Mouse (Mus musculus) kidney, embryonic 15.5 days (tissue): ENCODE results near the gene Ank. TPM values are rescaled to one million over a fixed set of nuclear protein-coding genes. Genes with fewer than 3 reads are reported as not detected.
"Not testable (repeated sequence)": the region's sequence is repeated elsewhere in the genome, so short reads cannot be mapped to it uniquely, and the experiment has no call there.

Experiments used
- ATAC-seq: fragments of 200-750 bp; cut with Nextera tagmentation; replicated peaks from 2 replicates; pipeline ENCODE4 v1.8.0; 2017; ENCODE audit warnings: moderate TSS enrichment; ENCODE audit not compliant: low FRiP score
- H3K27ac ChIP-seq: fragments of 300-500 bp; sonication (generic); 2 replicates; pipeline ENCODE4 v1.5.1; 2015; ENCODE audit warnings: mild to moderate bottlenecking, inconsistent platforms
- H3K27me3 ChIP-seq: fragments of 300-500 bp; sonication (generic); 2 replicates; pipeline ENCODE4 v1.6.1; 2015; ENCODE audit warnings: inconsistent platforms
- H3K36me3 ChIP-seq: fragments of 300-500 bp; sonication (generic); 2 replicates; pipeline ENCODE4 v1.6.1; 2015; ENCODE audit warnings: inconsistent platforms
- H3K4me1 ChIP-seq: fragments of 300-500 bp; sonication (generic); 2 replicates; pipeline ENCODE4 v1.6.1; 2015; ENCODE audit warnings: inconsistent platforms
- H3K4me2 ChIP-seq: fragments of 300-500 bp; sonication (generic); 2 replicates; pipeline ENCODE4 v1.6.1; 2015; ENCODE audit warnings: moderate library complexity, mild to moderate bottlenecking, inconsistent platforms
- H3K4me3 ChIP-seq: fragments of 300-500 bp; sonication (generic); replicated peaks from 2 replicates; pipeline ENCODE4 v1.5.1; 2015; ENCODE audit warnings: mild to moderate bottlenecking, inconsistent platforms
- H3K9ac ChIP-seq: fragments of 300-500 bp; sonication (generic); 2 replicates; pipeline ENCODE4 v1.6.1; 2015; ENCODE audit warnings: mild to moderate bottlenecking, inconsistent platforms
- H3K9me3 ChIP-seq: fragments of 300-500 bp; sonication (generic); replicated peaks from 2 replicates; pipeline ENCODE4 v1.6.1; 2016; ENCODE audit warnings: inconsistent platforms
- WGBS: fragments of 180-500 bp; shearing (Covaris S2); methylation state at CpG from one replicate; pipeline ENCODE4 v1.1.7; 2015; ENCODE audit warnings: mixed read lengths; 5-methylcytosine and 5-hydroxymethylcytosine counted together
- polyA plus RNA-seq: library from polyadenylated mRNA; unstranded; fragments of >200 nt; fragmentation: Nextera tagmentation; extraction: Ambion mirVana; gene quantifications from 2 replicates; pipeline ENCODE4 v1.2.1, GENCODE M21; 2015

Gene Ank
- polyA plus RNA-seq, 1 experiment from 2014 or later, result 8.8 TPM

GRCm38 (mm10) chr15:27470346-27470745 is 3.9 kb downstream of the Ank start:
- not testable (repeated sequence) for ATAC-seq, H3K36me3 ChIP-seq
- 71% methylated on average over 3 of the region's 3 CpGs for WGBS

GRCm38 (mm10) chr15:27472315-27472714 is 5.8 kb downstream of the Ank start:
- no peak overlapping the region for H3K27ac ChIP-seq
- H3K9me3 ChIP-seq, result no peaks in the 10 kb centered on the region
- no peak overlapping the region for H3K4me3 ChIP-seq
- no peaks in the 10 kb centered on the region for H3K36me3 ChIP-seq
- peaks cover 9% of the 10 kb centered on the region for H3K4me1 ChIP-seq
- no peak overlapping the region for H3K9ac ChIP-seq
- no peak overlapping the region for H3K4me2 ChIP-seq
- ATAC-seq, result no peak
- H3K27me3 ChIP-seq, result peaks cover 5% of the 10 kb centered on the region; the same call in 1 of the 2 replicates
- WGBS, result 83% methylated on average over 9 of the region's 9 CpGs

More at GRCm38 (mm10) chr15:27470346-27470745, 3.9 kb downstream of the Ank start:
- H3K4me2 ChIP-seq, H3K4me3 ChIP-seq, H3K9ac ChIP-seq, H3K27me3 ChIP-seq, H3K27ac ChIP-seq, H3K9me3 ChIP-seq: not testable (repeated sequence)
- H3K4me1 ChIP-seq, result peaks cover 18% of the 10 kb centered on the region

GRCm38 (mm10) chr15:27475988-27476387 is 9.5 kb downstream of the Ank start:
- 77% methylated on average over 15 of the region's 15 CpGs for WGBS

GRCm38 (mm10) chr15:27476671-27477070 is 10.2 kb downstream of the Ank start:
- peaks cover 13% of the 10 kb centered on the region; the same call in 1 of the 2 replicates for H3K4me1 ChIP-seq
- H3K36me3 ChIP-seq, result no peaks in the 10 kb centered on the region
- H3K4me2 ChIP-seq, result no peak overlapping the region
- H3K9me3 ChIP-seq, result no peaks in the 10 kb centered on the region
- no peak overlapping the region for H3K4me3 ChIP-seq
- no peaks in the 10 kb centered on the region for H3K27me3 ChIP-seq
- ATAC-seq, result no peak
- 86% methylated on average over 12 of the region's 12 CpGs for WGBS
- no peak overlapping the region for H3K9ac ChIP-seq
- H3K27ac ChIP-seq, result no peak overlapping the region

More at GRCm38 (mm10) chr15:27475988-27476387, 9.5 kb downstream of the Ank start:
- Histone ChIP-seq H3K9ac (no peak overlapping the region), H3K4me2 (no peak overlapping the region), H3K27ac (no peak overlapping the region), H3K4me1 (peaks cover 13% of the 10 kb centered on the region; the same call in 1 of the 2 replicates), H3K36me3 (no peaks in the 10 kb centered on the region), H3K9me3 (no peaks in the 10 kb centered on the region), H3K27me3 (no peaks in the 10 kb centered on the region), H3K4me3 (no peak overlapping the region)
- no peak for ATAC-seq

GRCm38 (mm10) chr15:27477159-27477558 is 10.7 kb downstream of the Ank start:
- Histone ChIP-seq H3K9ac (no peak overlapping the region), H3K9me3 (no peaks in the 10 kb centered on the region), H3K4me3 (no peak overlapping the region), H3K27me3 (no peaks in the 10 kb centered on the region), H3K4me1 (peaks cover 13% of the 10 kb centered on the region; the same call in 1 of the 2 replicates), H3K4me2 (no peak overlapping the region), H3K27ac (no peak overlapping the region), H3K36me3 (no peaks in the 10 kb centered on the region)
- 89% methylated on average over 9 of the region's 9 CpGs for WGBS
- no peak for ATAC-seq

GRCm38 (mm10) chr15:27477630-27478029 is 11.2 kb downstream of the Ank start:
- Histone ChIP-seq H3K4me3 (no peak overlapping the region), H3K27ac (no peak overlapping the region), H3K4me2 (no peak overlapping the region), H3K4me1 (peaks cover 13% of the 10 kb centered on the region; the same call in 1 of the 2 replicates), H3K27me3 (no peaks in the 10 kb centered on the region), H3K9ac (no peak overlapping the region), H3K36me3 (no peaks in the 10 kb centered on the region), H3K9me3 (no peaks in the 10 kb centered on the region)
- 82% methylated on average over 7 of the region's 7 CpGs for WGBS
- ATAC-seq, result no peak

GRCm38 (mm10) chr15:27480333-27481015 is 14.0 kb downstream of the Ank start:
- WGBS, result 88% methylated on average over 4 of the region's 4 CpGs
- ATAC-seq, result no peak
- H3K4me2 ChIP-seq, result no peak overlapping the region
- H3K36me3 ChIP-seq, result no peaks in the 10 kb centered on the region
- no peak overlapping the region for H3K9ac ChIP-seq
- H3K9me3 ChIP-seq, result no peaks in the 10 kb centered on the region
- H3K4me1 ChIP-seq, result peaks cover 15% of the 10 kb centered on the region
- no peak overlapping the region for H3K4me3 ChIP-seq
- H3K27ac ChIP-seq, result no peak overlapping the region
- no peaks in the 10 kb centered on the region for H3K27me3 ChIP-seq

- WGBS, result 75% methylated on average over 4 of the region's 4 CpGs
Observed at GRCm38 (mm10) chr15:27481956-27482355, 15.5 kb downstream of the Ank start.

GRCm38 (mm10) chr15:27483183-27483582 is 16.7 kb downstream of the Ank start:
- H3K36me3 ChIP-seq, result no peaks in the 10 kb centered on the region
- no peaks in the 10 kb centered on the region for H3K9me3 ChIP-seq
- H3K4me2 ChIP-seq, result no peak overlapping the region
- no peak overlapping the region for H3K4me3 ChIP-seq
- WGBS, result 61% methylated on average over 3 of the region's 3 CpGs
- no peak for ATAC-seq
- no peaks in the 10 kb centered on the region for H3K27me3 ChIP-seq
- no peak overlapping the region for H3K27ac ChIP-seq
- no peak overlapping the region for H3K9ac ChIP-seq
- peaks cover 36% of the 10 kb centered on the region for H3K4me1 ChIP-seq

More at GRCm38 (mm10) chr15:27481956-27482355, 15.5 kb downstream of the Ank start:
- Histone ChIP-seq H3K4me3 (no peak overlapping the region), H3K27ac (no peak overlapping the region), H3K9me3 (no peaks in the 10 kb centered on the region), H3K9ac (no peak overlapping the region), H3K36me3 (no peaks in the 10 kb centered on the region), H3K27me3 (no peaks in the 10 kb centered on the region), H3K4me2 (no peak overlapping the region), H3K4me1 (peaks cover 30% of the 10 kb centered on the region)
- ATAC-seq, result no peak

- H3K4me3 ChIP-seq, result no peak overlapping the region
- no peaks in the 10 kb centered on the region for H3K9me3 ChIP-seq
- H3K4me1 ChIP-seq, result peaks cover 26% of the 10 kb centered on the region
- no peak overlapping the region for H3K4me2 ChIP-seq
- WGBS, result 46% methylated on average over 12 of the region's 12 CpGs
- no peak overlapping the region for H3K9ac ChIP-seq
- ATAC-seq, result no peak
- H3K27me3 ChIP-seq, result no peaks in the 10 kb centered on the region
- H3K27ac ChIP-seq, result no peak overlapping the region
- H3K36me3 ChIP-seq, result no peaks in the 10 kb centered on the region
Observed at GRCm38 (mm10) chr15:27485567-27486278, 19.2 kb downstream of the Ank start.

- no peak overlapping the region for H3K27ac ChIP-seq
- no peaks in the 10 kb centered on the region for H3K9me3 ChIP-seq
- H3K36me3 ChIP-seq, result no peaks in the 10 kb centered on the region
- H3K9ac ChIP-seq, result no peak overlapping the region
- WGBS, result 78% methylated on average over 5 of the region's 5 CpGs
- H3K27me3 ChIP-seq, result no peaks in the 10 kb centered on the region
- peaks cover 26% of the 10 kb centered on the region for H3K4me1 ChIP-seq
- ATAC-seq, result no peak
- no peak overlapping the region for H3K4me2 ChIP-seq
- no peak overlapping the region for H3K4me3 ChIP-seq
Observed at GRCm38 (mm10) chr15:27486279-27486618, 19.8 kb downstream of the Ank start.

GRCm38 (mm10) chr15:27487059-27487458 is 20.6 kb downstream of the Ank start:
- H3K36me3 ChIP-seq, result no peaks in the 10 kb centered on the region

More at GRCm38 (mm10) chr15:27487059-27487458, 20.6 kb downstream of the Ank start:
- Histone ChIP-seq H3K9me3 (no peaks in the 10 kb centered on the region), H3K9ac (no peak overlapping the region), H3K4me3 (no peak overlapping the region), H3K4me1 (peaks cover 26% of the 10 kb centered on the region), H3K27ac (no peak overlapping the region), H3K4me2 (no peak overlapping the region), H3K27me3 (no peaks in the 10 kb centered on the region)
- no peak for ATAC-seq
- 51% methylated on average over 8 of the region's 8 CpGs for WGBS
